Mouse (Mus musculus) gastrocnemius, postnatal 25 days (tissue): Measurements from ENCODE around the gene Smim13. TPM values are rescaled to one million over a fixed set of nuclear protein-coding genes. Genes with fewer than 3 reads are reported as not detected.
"Not testable (repeated sequence)": the region's sequence is repeated elsewhere in the genome, so short reads cannot be mapped to it uniquely, and the experiment has no call there.

Source experiments
- DNase-seq: peaks from one replicate; pipeline ENCODE4 v3.0.0; 2022
- total RNA-seq, 2 experiments: library from RNA; stranded (reverse); gene quantifications; 1 replicate in 1 of 2; 2 replicates in 1 of 2; pipeline ENCODE4 v1.2.3; 2021

Smim13 gene
- total RNA-seq, 2 experiments from 2014 or later: 34.8 to 37.1 TPM

GRCm38 (mm10) chr13:41238035-41238804, 11.4 kb upstream of the Smim13 start:
- no peak for DNase-seq

- DNase-seq: no peak
These were observed 10.9 kb upstream of the Smim13 start for GRCm38 (mm10) chr13:41238805-41239130.

- DNase-seq: no peak
These were observed 8.1 kb upstream of the Smim13 start for GRCm38 (mm10) chr13:41241557-41241956.

- DNase-seq: peak; percentile 18
These were observed 5.3 kb upstream of the Smim13 start for GRCm38 (mm10) chr13:41244306-41244830.

- DNase-seq: no peak
These were observed 708 bp upstream of the Smim13 start for GRCm38 (mm10) chr13:41248751-41249520.

GRCm38 (mm10) chr13:41250318-41250981, 806 bp downstream of the Smim13 start:
- peak; percentile 14 for DNase-seq

- DNase-seq: not testable (repeated sequence)
These were observed 1.6 kb downstream of the Smim13 start for GRCm38 (mm10) chr13:41251232-41251631.

- DNase-seq: no peak
These were observed 2.0 kb downstream of the Smim13 start for GRCm38 (mm10) chr13:41251667-41252066.

GRCm38 (mm10) chr13:41252141-41252540, 2.5 kb downstream of the Smim13 start:
- DNase-seq: no peak

GRCm38 (mm10) chr13:41252736-41253135, 3.1 kb downstream of the Smim13 start:
- DNase-seq: no peak

GRCm38 (mm10) chr13:41256126-41256525, 6.5 kb downstream of the Smim13 start:
- DNase-seq: no peak

GRCm38 (mm10) chr13:41256962-41257361, 7.3 kb downstream of the Smim13 start:
- DNase-seq: no peak

GRCm38 (mm10) chr13:41257851-41258250, 8.2 kb downstream of the Smim13 start:
- DNase-seq: no peak

- DNase-seq: not testable (repeated sequence)
These were observed 12.0 kb downstream of the Smim13 start for GRCm38 (mm10) chr13:41261617-41262016.

GRCm38 (mm10) chr13:41263304-41264006, 13.8 kb downstream of the Smim13 start:
- no peak for DNase-seq

GRCm38 (mm10) chr13:41267827-41268408, 18.3 kb downstream of the Smim13 start:
- no peak for DNase-seq

- DNase-seq: no peak
These were observed 24.4 kb downstream of the Smim13 start, which contains the start of gene Gm17364 for GRCm38 (mm10) chr13:41273927-41274650. Gm17364 (minus strand) TSS chr13:41273977.

- no peak for DNase-seq
These were observed 31.1 kb downstream of the Smim13 start for GRCm38 (mm10) chr13:41280696-41281095.

GRCm38 (mm10) chr13:41283256-41283655, 33.6 kb downstream of the Smim13 start:
- no peak for DNase-seq

- DNase-seq: no peak
These were observed 35.8 kb downstream of the Smim13 start for GRCm38 (mm10) chr13:41285448-41285847.

GRCm38 (mm10) chr13:41286285-41286684, 36.6 kb downstream of the Smim13 start:
- no peak for DNase-seq
